Mouse (Mus musculus) CH12F3 (cell line): ENCODE data around the gene Sgms1.
"Not testable (repeated sequence)": the region's sequence is repeated elsewhere in the genome, so short reads cannot be mapped to it uniquely, and the experiment has no call there.

Experiments
- in situ Hi-C: fragments of 300-500 bp; cut with MboI; formaldehyde crosslinking; loops from 2 replicates; pipeline ENCODE4 v1.14.3; 2020; ENCODE audit warnings: low sequenced_read_pairs

Gene Sgms1

GRCm38 (mm10) chr19:32358699-32359517 is 30.6 kb downstream of the Sgms1 start:
- in situ Hi-C loops = no loop called here

GRCm38 (mm10) chr19:32358011-32358410 is 31.5 kb downstream of the Sgms1 start:
- in situ Hi-C loops = not testable (repeated sequence)

DNA sequence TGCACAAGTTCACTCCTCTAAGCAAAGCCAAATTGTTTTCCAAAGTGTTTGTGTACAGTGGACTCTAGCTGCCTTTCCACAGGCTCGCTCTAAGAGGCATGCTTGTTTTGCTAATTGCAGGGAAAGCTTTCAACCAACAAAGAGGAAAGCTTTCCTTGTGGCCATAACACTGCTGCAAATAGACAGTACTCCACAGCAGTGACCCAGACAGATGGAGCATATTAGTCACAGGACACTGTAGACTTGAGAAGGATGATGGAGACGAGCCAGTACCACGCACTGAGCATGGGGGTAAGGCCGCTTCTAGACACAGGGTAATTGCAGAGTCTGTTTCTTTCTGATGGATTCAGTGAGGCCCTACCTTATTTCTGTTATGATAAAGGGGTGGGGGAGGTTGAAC is 33.3 kb downstream of the Sgms1 start:
- in situ Hi-C loops = no loop called here

- in situ Hi-C loops = no loop called here
Observed at GRCm38 (mm10) chr19:32353447-32353846, 36.1 kb downstream of the Sgms1 start.

- in situ Hi-C loops = no loop called here
Observed at GRCm38 (mm10) chr19:32348955-32349654, 40.4 kb downstream of the Sgms1 start.

DNA sequence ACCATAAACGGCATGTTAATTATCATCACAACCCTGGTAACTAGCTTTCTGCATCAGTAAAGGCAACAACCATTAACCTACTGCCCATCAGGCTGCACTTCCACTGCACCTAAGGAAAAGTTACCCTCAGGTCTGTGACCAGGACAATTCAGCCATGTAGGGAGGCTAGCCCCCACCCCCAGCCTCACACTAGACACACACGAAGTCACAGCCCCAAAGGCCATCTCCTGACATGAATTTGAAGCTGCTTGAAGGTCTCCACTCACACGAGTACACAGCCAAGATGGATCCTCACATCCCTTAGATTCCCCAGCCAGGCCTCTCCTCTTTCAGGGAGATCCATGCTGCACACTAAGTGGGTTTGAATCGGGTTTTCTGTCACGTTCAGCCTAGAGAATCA is 42.0 kb downstream of the Sgms1 start:
- in situ Hi-C loops = no loop called here

DNA sequence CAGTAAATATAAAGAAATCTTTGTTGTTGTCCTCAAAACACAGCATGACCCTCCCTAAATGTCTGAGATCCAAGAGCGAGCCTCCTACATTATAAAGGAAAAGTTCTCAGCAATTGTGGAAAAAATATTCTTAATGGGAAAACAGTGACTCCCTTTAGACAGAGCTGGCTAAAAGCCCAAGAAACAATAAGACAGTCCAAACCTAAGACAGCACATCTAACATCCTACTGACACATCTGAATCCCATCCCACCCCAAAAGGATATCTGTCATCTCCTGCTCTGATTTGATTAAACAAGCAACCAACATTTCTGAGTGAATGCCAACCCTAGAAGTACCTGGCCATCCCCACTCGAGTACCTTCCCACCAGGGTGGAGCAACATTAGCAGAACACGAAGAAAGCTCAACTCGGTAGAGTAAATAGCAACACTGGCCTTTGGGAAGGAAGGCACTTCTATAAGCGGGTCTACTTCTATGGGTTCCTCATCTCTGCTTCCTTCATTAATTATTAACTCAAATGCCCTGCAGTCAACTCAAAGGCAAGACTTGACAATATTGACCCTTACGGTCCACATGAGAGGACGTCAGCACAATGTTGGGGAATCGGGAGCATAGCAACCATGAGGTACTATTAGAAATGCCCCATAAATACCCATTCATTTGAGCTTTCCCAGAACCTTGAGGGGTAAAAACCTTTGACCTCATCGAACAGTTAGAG is 42.7 kb downstream of the Sgms1 start:
- in situ Hi-C loops = no loop called here

DNA sequence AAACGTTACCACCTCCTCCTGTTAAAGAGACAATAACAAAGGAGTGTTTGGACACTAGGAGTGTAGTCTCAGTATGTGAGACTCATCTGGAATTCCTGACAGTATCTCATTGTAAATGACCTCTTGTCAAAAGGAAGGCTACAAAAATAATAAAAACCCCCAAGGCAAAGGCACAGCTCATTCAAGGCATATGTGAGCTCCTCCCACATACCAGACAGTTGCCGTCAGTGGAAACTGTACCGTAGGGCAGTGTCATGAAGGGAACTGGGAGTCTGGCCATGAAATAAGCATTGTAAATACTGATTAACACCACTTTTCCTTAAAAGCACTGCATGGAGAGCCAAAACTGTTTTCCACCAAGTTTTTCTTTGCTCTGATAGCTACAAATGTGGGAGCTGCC is 43.3 kb downstream of the Sgms1 start:
- in situ Hi-C loops = no loop called here

- in situ Hi-C loops = no loop called here
Observed at GRCm38 (mm10) chr19:32345181-32345745, 44.3 kb downstream of the Sgms1 start.

DNA sequence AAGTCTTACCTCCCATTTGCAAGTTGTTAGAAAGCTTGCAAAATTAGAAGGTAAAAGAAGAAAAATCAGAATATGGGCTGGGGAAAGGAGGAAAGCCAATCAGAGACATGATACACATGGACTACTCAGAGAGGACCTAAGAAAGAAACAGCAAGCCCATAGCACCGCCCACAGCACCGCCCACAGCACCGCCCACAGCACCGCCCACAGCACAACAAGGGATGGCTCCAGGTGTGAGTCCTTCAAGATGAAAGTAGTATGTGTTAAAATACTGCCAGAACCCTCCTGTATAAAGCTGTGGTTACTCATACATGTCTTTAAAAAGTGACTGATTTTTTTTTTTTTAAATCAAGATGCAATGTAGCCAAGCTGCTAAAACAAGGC is 44.8 kb downstream of the Sgms1 start:
- in situ Hi-C loops = no loop called here

DNA sequence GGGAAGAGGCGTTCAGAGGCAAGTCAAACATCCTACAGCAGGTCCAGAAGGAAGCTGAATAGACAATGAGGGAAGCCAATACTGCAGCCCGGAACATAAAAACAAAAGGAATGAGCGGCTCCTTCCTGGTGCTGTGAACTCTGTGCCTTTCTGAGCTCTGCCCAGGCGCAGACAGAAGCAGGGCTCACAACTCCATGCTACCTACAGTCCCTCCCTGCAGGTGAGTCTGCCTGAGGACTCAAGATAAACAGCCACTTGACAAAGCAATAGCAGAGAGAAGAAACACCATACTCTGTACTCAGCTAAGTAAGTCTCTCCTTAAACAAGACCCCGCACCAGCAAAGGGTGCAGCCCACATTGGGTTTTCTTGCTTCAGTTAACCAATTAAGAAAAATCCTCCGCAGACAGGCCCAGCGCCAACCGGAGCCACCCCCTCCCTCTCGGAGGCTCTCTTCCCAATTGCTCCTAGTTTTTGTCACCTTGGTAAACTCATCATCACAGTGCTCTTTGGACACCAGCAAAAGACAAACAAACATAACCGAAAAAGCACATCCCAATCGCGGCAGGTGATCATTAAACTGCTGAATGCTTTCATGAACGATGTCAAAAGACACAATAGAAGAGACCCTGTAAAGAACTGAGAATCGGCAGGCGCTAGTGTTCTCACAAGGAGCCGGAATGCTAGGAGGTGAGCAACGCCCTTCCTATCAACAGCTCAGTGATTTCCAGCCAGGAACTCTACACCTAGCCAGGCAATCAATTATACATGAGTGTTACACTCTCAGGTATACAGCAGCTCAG is 45.4 kb downstream of the Sgms1 start:
- in situ Hi-C loops = no loop called here

GRCm38 (mm10) chr19:32342436-32342835 is 47.1 kb downstream of the Sgms1 start:
- in situ Hi-C loops = no loop called here

- in situ Hi-C loops = no loop called here
Observed at GRCm38 (mm10) chr19:32341091-32341490, 48.4 kb downstream of the Sgms1 start.

GRCm38 (mm10) chr19:32340168-32340567 is 49.3 kb downstream of the Sgms1 start:
- in situ Hi-C loops = no loop called here

DNA sequence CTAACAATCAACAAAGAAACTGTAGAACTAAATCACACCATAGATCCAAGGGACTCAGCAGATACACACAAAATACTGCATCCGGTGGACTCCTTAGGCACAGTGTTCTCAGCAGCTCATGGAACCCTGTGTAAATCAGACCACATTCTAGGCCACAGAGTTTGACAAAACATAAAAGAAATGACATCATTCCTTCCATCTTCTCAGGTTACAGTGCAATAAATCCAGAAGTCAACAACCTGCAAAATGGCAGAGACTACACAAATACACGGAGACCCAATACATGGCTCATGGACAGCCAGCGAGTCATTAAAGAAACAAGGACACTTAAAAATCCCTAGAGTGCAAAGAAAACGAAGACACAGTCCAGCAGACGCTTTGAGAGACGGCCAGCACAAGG is 51.8 kb downstream of the Sgms1 start:
- in situ Hi-C loops = no loop called here

GRCm38 (mm10) chr19:32334751-32335150 is 54.8 kb downstream of the Sgms1 start:
- in situ Hi-C loops = no loop called here

DNA sequence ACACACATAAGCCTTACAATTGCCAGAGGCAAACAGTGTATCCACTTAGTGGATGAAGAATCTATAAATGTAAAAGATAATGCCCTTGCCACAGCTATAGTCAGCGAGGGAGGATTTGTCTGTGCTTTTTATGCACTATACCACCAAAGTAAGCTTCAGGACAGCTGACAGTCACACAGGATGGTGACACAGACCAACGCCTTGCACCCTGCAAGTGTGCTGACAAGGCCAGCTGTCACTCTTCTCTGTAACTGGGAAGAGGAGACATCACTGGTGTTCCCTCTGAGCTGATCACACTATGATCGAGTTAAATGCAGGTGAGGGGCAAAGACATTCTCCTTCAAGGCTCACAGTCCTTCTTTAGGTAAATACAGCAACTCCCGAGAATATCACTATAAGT is 56.0 kb downstream of the Sgms1 start:
- in situ Hi-C loops = no loop called here

GRCm38 (mm10) chr19:32332779-32333460 is 56.6 kb downstream of the Sgms1 start:
- in situ Hi-C loops = no loop called here

GRCm38 (mm10) chr19:32330231-32330630 is 59.3 kb downstream of the Sgms1 start:
- in situ Hi-C loops = no loop called here

DNA sequence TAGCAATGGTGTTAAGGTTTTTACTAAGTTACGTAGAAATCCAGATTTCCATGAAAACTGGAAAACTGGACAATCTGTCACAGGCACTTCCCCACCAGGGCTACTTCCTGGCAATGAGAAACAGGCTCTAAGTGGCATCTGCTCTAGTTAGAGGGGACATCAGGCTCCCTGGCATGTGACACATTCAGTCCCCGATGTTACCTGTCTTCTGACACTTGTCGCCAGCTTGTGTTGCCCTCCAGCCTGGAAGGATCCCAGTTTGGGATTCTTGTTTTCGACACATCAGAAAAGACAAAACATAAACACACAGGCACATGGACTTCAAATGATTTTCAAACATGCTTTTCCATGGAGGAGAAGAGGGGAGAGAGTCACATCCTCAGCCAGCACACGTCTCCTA is 60.0 kb downstream of the Sgms1 start:
- in situ Hi-C loops = no loop called here
